Mouse (Mus musculus) adrenal gland, adult 18-20 months (tissue): ENCODE results near the gene Hydin. TPM values are rescaled to one million over a fixed set of nuclear protein-coding genes. Genes with fewer than 3 reads are reported as not detected.

Experiments used
- DNase-seq, 2 experiments: peaks; one replicate each; pipeline ENCODE4 v3.0.0; 2021 to 2022; ENCODE audit warnings: low spot score in 2 of 2
- total RNA-seq, 2 experiments: library from RNA; stranded (reverse); gene quantifications; 1 replicate in 1 of 2; 2 replicates in 1 of 2; pipeline ENCODE4 v1.2.3; 2021

Gene Hydin
- total RNA-seq, 2 experiments from 2014 or later, result 0.03 to 0.17 TPM

DNA sequence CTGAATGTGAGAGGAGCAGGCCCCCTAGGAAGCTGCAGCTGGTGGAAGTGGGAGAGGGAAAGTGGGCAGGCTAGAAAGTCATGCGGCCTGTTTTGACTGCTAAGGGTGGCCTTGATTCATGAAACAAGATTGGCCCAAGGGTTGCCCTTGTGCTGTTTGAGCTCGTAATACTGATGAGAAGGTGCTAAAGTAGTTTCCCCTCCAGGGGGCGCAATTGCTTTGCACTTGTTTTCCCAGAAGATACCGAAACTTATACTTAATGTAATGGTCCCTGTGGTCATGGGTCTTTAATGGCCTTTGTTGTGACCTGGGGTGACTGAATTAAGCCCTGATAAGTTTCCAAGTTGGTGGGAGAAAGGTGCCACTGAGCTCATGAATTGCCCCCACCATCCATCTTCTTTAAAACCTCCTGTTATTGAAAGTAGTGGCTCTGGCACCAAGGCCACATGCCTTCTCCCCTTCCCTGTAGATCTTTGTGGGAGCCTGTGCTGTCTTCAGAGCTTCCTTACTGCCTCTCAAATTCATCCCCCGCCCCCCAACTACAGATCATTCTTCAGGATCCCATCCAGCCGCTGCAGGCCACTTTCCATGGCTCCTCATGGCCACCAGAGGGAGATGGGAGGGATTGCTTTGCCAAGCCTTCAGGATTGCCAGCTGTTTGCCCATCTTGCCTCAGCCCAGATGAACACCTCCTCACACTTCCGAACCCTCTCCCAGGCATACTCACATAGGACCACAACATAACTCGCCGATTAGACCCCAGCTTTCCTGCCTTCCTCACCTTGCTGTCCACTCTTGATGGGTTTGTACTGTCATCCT, 362.7 kb downstream of the Hydin start:
- peak; percentile 67 to 69 for DNase-seq

DNA sequence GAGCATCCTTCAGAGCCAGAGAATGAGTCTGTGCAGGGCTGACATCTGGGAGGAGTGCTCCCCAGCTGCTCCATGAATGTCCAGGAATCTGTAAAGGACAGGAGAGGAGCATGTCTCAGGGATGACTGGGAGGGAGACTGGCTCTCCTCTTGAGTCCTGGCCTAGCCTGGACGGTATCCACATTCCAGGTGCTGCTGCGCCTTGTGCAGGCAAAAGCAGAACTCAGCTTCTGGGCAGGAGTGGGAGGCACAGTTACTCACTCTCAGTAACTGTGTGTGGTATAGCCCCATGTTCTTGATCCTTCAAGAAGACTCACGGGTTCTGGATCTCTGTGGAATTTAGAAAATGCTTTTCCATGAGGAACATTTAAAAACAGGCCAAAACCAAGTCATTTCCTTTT, 363.3 kb downstream of the Hydin start:
- DNase-seq, result no peak

DNA sequence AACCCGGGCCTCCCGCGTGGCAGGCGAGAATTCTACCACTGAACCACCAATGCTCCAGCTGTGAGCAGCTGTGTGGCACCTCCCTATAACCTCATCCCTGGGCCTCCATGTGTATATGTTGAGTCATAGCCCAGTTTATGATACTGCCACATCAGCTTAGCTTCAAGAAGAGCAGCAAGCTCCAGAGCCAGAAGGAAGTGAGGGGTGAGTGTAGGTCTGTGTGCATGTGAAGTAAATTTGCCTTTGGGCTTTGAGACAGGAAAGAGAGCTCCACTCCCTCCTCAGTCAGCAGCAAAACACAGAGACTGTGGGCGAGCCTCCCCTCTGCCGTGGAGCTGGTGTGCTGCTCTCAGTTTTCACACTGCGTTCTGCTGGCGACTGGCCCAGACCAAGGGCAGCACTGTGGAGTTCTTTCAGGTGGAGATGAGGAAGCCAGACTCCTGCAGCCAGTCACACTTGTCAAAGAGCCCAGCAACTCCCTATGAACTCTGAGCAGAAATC, 363.8 kb downstream of the Hydin start:
- no peak for DNase-seq

DNA sequence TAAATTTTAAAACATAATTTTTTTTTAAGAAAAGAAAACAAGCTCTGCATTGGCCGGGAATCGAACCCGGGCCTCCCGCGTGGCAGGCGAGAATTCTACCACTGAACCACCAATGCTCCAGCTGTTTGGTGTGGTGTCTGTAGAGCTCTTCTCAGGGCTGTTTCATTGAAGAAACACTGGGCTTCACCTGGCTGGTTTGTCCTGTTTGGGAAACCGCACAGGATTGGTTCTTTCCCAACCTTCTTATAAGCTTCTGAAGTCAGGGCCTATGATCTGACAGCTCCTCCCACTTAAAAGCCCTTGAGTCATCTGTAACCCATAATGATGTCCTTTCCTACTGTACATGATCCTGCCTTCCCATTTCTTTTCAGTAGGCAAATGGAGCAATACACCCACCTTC, 364.4 kb downstream of the Hydin start:
- DNase-seq, result no peak

DNA sequence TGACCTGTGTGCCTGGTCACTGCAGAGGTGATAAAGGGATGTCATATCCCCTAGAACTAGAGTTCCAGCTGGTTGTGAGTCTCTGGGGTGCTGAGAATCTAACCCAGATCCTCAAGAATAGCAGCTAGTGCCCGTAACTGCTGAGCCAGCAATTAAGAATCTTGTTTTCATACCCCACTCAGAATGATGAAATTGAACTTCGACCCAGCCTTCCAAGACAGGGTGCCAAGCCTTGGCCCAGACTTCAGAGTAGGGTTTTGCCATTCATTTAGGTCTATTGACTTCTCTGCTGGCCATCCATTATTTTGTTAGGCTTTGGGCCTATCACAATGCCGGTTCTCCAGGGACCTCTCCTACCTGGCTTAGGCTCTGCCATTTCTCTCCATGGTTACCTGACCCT, 367.0 kb downstream of the Hydin start:
- no peak for DNase-seq

DNA sequence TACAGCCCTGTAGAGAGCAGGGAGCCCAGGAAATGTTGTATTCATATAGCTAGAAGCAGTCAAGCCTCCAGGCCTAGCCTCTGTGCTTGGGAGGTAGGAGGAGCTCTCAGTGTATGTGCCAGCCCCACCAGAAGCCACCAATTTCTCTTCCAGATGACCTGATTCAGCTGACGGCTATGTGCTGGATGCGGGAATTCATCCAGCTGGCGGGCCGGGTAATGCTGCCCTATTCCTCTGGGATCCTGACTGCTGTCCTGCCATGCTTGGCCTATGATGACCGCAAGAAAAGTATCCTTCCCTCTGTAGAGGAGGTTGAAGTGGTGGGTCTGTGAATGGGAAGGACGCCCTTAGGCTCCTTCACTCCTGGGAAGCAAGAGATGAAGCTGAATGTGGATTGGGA, 369.4 kb downstream of the Hydin start:
- DNase-seq, result no peak

DNA sequence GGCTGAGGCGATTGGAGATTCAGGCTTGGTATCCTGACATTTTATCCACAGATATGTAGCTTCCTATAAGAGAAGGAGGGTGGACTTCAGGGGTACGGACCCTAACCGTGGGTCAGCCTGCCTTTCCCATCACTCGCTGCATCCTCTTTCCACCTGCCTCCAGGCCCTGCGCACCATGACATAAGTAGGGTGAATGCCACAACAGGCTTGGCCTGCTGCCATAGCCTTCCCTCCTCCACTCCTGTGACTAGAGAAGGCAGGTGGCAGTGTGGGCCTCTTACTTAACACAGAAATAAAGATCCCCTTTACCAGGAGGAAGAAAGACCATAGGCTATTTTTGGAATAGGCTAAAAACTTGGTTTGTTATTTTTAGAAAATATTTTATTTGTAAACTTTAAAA, 375.6 kb downstream of the Hydin start:
- no peak for DNase-seq

DNA sequence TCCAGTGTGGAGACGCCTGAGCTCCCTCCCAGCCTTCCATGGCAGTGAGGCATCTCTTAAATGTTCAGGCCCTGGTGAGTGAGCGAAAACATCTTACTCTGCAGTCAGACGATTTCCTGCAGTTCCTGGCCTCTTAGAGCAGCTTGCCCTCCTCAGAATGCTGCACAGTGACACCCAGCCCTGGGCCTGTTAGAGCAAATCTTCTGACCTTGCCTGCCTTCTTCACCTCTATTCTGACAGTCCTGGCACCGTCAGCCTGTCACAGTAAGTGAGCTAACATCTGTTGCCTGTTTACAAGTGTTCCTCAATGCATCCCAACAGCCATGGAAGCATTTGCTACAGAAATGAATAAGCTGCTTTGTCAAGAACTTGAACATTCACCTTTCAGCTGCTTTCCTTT, 376.4 kb downstream of the Hydin start:
- no peak for DNase-seq

DNA sequence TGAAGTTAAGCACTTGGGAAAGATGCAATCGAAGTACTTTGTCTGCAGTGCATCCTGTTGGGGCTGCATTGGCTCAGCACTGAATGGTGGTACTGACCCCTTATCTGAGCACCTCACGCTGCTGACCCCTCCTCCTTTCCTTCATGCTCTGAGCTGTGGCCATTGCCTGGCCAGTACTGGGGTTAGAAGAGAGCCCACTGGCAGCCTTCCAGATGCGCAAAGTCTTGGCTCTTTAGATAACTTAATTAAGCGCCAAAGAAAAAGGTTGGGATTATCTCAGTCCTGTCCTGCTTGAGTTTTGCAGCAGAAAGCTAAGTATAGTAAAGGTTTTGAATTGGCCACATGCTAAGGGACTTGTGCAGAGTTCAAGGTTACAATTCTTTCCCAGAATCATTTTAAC, 377.6 kb downstream of the Hydin start:
- no peak for DNase-seq

DNA sequence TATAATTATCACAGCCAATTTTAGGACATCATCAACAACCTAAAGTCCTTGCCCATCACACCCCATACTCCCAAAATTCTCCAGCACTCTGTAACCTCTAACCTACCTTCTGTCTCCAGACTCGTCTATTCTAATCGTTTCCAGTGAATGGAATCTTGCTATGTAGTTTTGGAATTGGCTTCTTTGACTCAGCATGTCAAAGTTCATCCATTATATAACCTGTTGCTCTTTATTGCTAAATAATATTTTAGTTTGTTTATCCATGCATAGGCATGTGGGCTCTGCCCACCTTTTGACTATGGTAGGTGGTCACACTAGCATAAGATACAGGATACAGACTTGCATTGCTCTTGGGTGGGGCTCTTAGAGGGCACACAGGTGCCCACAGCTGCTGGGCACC, 378.1 kb downstream of the Hydin start:
- DNase-seq, result no peak

DNA sequence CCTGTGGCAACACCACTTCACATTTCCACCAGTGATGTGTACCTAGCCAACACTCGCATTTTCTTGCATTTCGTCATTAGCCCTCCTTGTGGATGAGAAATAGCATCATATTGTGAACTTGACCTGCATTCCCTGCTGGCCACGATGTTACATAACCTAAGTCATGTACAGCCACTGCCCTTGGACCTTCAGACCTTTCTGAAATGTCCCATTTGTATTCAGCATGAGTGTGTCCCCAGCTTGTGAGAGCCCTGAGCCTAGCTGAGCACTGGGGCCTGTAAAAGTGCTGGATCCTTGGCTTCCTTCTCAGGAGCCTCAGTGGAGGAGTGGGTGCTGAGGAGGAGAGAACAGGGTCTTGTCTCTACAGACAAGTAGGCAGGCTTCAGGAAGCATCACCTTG, 378.6 kb downstream of the Hydin start:
- DNase-seq, result no peak

DNA sequence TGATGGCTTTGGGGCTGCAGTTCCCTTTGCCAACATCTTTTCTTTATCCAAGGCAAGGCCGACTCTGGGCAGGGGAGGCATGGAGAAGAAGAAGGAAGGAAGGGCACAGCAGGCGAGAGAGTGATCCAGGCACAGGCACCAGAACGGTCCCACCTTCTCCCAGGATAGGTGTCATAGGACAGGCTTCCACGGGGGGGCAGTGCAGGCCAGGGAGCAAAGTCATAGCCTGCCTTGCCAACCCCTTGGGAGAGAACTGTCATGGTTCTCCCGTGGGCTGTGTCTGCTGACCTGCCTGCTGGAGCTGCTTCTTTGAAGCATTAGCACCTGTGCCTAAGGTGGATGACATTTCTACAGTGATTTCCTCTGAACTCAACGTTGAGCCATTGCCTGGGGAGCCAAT, 379.3 kb downstream of the Hydin start:
- DNase-seq, result peak; percentile 77 to 80

DNA sequence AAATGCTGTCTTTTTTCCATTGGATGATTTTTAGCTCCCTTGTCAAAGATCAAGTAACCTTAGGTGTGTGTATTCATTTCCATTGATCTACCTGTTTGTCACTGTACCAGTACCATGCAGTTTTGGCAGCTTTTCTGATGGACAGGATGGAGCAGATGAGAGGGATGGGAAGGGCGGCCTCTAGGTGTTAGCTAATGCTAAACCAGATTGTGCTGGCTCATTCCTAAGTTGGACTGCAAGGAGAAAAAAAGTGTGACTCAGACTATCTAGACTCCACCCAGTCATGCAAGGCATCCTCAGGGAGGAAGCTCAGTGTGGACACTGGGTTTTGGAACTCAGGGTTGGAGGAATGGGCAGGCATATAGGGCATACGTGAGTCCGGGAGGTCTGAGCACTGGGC, 381.8 kb downstream of the Hydin start:
- no peak for DNase-seq

DNA sequence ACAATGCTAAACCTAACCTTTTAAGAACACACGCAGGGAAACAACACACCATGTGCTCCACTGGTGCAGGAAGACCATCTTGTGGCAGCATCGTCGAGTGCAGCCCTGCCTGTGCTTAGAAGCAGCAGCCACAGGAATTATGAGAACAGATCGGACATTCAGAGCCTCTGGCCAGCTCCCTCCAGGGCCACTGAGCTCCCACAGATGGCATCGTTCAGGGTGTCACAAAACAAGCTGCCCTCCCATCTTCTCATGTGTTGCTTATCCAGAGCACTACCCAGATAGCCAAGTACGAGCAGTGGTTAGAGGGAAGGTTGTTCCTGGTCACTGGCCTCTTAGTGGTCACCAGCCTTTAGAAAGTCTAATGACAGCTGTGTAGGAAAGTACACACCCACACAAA, 382.5 kb downstream of the Hydin start:
- no peak for DNase-seq

DNA sequence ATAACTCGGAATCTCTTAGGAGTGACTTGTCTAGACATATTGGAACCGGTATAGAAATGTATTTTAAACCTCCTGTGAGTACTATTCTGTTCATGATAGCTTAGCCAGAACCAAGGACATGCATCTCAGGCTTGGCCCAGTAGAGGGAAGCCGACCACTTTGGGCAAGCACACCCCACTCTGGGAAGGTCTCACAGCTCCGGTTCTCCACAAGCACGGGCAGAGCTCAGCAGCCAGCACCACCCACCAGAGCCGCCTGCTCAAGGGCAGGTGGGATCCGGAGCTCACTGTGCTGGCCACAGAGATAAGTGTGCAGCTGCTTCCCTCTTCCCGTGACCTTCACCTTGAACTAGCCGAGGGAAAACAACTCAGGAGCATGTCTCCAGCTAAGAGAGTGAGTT, 384.1 kb downstream of the Hydin start:
- no peak for DNase-seq

DNA sequence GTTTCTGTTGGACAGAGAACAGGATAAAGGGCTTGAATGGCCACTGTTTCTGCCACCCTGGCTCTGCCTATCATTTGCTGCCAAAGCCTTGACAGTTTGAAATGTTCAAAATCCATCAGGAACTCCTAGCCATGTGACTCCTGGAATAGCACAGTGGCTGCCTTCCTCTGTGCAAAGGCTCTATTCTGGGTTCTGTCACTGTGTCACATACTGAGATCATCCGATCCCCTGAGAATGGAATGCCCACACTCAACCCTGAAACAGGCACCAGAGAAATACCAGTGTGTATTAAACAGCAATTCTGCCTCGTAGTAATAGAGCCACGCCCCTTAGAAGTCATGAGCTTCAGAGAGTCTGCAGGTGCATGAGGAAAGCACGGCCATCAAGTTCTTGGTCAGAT, 385.1 kb downstream of the Hydin start:
- DNase-seq, result no peak

DNA sequence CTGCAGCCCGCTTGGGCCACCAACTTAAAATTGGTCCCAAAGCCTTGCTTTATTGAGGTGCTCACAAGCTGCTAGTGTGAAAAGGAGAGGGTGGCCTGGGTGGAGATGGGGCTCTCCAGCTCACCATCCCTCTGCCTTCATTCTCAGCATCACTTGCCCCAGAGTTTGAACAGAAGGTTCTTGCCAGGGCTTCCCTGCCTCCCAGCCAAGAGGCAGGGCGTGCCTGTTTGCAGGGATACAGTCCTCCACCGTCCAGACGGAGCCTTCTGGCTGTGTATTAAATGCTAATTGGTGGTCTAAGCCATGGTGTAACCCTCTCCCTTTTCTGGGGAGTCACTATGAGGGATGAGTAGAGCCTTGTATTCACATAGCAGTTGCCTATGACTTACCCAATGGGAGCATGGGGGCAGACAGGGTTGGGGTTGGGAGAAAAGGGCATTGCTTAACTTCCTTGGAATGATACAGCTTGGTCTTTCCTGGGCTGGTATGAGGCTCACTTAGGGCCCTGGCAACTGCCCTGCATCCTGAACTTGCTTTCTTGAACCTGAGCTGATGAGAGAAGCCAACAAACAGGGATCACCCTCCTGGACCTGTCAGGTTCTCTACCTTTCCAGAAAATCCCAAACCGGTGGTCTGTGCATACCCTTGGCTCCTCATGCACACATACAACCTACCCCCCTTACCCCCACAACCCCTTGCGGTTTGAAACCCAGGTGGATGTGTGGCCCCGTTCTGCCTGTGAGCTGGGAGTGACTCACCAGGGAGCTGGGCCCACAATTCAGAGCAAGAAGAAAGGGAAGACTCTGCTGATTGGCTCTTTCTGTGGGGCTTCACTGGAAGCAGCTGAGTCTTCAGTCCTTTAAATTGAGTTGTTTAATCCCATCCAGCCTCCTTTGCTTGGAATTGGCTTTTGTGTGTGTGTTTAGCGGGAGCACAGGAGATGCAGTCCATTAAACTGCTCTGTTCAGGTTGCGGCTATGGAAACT, 387.6 kb downstream of the Hydin start:
- no peak for DNase-seq

DNA sequence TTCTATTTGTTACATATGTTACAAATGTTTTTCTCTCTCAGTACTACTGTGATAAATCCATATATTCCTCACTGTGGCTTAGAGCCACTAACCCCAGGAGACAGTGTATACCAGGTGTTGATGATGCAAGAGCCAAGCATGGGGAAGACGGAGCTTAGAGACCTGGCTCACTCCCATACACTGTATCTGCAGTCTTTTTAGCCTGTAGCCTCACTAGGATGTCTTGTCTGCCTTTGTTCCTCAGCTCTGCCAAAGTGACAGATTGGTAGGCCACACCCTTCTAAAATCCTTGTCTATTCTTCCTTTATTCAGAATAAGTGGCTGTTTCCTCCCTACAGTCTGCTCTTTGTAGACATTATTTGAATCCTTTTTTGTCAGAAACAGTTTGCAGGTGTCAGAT, 389.1 kb downstream of the Hydin start:
- DNase-seq, result no peak

DNA sequence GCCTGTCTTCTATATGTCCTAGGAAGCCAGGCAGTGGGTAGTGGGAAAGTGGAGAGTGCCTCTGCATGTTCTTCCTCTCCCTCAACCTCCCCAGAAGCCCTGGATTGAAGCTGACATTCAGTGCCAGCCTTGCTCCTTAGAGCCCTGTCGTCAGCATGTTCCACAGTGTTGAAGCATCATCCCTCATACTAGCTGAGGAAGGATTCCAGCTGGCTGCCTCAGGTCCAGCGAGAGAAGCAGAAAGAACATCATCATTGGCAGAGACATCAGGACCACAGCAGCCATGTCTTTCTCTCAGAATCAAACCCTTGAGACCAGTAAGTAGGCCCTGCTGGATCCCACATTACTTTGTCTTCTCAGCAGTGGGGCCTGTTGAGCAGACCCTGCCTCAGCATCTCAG, 390.9 kb downstream of the Hydin start:
- DNase-seq, result no peak
